Mouse (Mus musculus): Measurements from ENCODE around the gene Mmel1.

DNA sequence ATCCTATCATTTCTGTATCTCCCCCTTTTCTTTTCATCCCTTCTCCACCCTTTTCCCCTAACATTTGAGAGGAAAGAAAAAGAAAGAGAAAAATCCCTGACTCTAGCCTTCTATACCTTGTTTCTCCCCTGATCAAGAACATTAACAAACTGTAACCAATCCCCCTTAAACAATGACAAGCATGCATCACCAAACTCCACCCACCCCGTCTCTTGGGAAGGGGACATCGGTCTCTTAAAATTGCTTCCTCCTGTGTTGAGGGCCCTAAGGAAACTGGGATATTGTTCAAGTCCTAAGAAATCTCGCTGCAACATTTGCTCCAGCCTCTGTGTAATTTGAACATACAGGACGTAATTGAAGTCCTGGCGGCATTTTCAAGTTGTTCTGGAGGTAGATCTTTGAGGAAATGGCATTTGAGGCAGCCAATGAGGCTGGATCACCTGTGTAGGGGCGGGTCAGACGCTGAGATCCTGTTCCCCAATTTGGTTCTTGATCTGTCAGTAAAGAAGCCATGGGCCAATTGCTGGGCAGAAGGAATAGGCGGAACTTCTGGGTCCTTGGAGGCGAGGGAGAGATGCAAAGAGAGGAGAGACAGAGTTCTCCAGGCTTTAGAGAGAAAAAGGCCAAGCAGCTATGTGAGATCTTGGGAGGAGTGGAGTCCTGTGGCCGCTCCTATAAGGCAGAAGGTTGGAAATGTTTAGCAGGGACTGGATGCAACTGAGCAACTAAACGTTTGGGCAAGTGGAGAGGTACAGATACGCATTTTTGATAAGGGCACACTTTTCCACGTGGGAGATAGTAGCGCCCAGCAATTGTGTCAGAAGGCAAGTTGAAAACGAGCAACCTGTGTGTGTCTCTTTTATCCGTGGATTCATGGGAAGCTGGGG, 35.0 kb downstream of the Mmel1 start:
- TF ChIP-seq CTCF (IDR thresholded peaks at IDR 0.05) (no peak), POLR2A (IDR thresholded peaks at IDR 0.05; ENCODE audit: insufficient read depth, low read depth, low read length) (no peak)

Measured in heart, adult 2 months (tissue).